Mouse (Mus musculus) liver, embryonic 14.5 days (tissue): ENCODE measurements at regions not wholly inside any gene's neighbourhood (a gene's known extent, or its start where the extent isn't known, plus 50 kb on each side); places are given as distances from the start of the nearest gene placed in this dataset.

ENCODE experiments used
- CTCF ChIP-seq: IDR thresholded peaks from 2 replicates; pipeline ENCODE4 v1.5.1; 2016; ENCODE audit warnings: antibody characterized with exemption, low read depth, control low read depth
- EP300 ChIP-seq: IDR thresholded peaks from 2 replicates; pipeline ENCODE4 v1.6.1; 2016; ENCODE audit warnings: antibody characterized with exemption, low read depth

- TF ChIP-seq EP300 (no peak), CTCF (no peak)
These were observed 53.6 kb upstream of the Tent5a start for GRCm38 (mm10) chr9:85380756-85381155.
